Mouse (Mus musculus): Measurements from ENCODE around the gene Malsu1. TPM values are rescaled to one million over a fixed set of nuclear protein-coding genes. Genes with fewer than 3 reads are reported as not detected.

Gene Malsu1
- total RNA-seq, 2 experiments from 2014 or later, result 26.1 to 27.3 TPM

DNA sequence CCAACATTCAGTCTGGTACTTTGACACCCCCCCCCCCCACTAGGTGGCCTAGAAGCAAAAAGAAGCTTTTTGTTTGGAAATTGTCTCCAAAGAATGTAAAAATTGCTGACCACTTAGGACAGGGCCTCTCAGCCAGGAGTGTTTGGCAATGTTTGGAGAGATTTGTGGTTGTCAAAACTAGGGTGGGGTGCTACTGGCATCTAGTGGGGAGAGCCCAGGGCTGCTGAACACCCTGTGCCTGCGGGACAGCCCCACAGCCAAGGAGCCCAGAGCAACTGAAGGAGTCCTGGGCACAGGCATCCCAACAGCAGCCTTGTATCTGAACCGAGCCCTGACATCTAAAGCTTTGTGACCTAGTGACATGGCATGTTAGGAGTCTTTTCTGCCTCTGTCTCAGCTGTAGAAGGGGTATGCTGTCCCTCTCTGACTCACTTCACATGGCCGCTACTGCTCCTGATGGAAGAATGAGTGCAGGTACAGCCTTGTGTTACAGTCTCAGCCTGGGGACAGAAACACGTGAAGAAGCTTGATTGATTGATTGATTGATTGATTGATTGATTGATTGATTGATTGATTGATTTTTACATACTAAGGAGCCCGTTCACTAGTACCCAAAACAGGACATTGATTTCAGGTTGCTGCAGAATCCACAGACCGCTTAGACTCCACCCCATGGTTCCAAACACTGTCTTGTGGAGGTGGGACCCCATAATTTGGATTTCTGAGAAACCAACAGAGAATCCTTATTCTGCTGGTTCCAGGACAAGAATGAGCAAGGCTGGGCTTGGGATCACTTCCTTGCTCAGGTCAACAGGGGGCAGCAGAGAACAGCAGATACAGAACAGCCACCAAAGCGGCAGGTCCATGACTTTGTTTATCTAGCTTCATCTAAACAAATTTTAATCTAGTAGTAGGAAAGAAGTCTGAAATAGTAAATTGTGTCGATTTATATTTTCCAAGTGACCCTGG, 16.3 kb upstream of the Malsu1 start:
- peak; percentile 68 to 70 for DNase-seq (ENCODE audit: low spot score in 2 of 2)
- intact Hi-C loops (cut with DNase I), result loop anchor here (2.0 to 5.0 kb wide), 2 partner anchors 135 to 151 kb away; no protein-coding TSS in a partner anchor

DNA sequence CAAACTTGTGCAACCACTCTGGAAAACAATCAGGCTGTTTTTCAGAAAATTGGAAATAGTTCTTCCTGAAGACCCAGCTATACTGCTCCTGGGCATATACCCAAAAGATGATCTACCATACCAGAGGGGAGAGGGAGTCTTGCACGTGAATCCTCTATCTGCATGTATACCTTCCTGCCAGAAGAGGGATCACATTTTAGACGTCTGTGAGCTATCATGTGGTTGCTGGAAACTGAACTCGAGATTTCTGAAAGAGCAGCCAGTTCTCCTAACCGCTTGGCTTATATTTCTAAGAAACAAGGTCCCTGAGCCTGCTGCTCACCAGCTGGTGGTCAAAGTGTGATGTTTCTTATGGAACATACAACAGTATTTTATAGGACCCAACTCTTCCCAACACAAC, 5.2 kb upstream of the Malsu1 start:
- DNase-seq (ENCODE audit: low spot score in 2 of 2), result no peak
- intact Hi-C loops (cut with DNase I), result no loop called here

DNA sequence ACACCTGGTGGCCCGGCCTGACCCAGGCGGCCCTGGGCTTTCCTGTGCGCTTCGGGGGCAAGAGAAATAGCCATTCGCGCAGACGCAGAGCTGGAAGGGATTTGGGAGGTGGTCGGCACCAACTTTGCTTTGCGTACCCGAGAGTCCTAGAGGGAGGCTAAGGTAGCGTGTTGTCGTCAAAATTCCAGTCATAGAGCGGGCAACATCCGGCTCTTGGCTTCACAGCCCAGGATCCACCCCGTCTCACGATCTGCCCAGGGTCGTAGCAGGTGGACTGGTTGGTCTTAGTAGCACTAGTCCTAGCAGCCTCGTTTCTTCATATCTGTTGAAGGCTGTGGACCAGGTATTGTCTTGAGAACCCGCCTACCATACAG, 509 bp downstream of the Malsu1 start:
- DNase-seq (ENCODE audit: low spot score in 2 of 2), result peak; percentile 21 to 28
- intact Hi-C loops (cut with DNase I), result loop anchor here (5.0 kb wide), 2 partner anchors 133 to 188 kb away; partner anchors contain the start of gene Tra2a

DNA sequence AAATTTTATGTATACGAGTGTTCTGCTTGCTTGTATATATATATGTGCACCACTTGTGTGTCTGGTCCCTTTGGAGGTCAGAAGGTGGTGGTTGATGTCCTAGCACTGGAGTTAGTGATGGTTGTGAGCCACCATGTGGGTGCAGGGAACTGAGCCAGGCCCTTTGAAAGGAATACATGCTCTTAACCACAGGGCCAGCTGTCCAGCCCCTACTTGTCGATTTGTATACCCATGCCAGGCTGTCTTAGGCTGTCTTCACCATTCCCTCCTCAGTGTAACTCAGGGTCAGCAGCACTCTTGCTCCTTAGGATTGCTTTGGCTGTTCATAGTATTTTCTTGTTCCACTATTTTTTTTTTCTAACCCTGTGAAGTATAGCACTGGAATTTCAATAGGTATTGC, 4.3 kb downstream of the Malsu1 start:
- intact Hi-C loops (cut with DNase I), result no loop called here
- DNase-seq (ENCODE audit: low spot score in 2 of 2), result no peak

DNA sequence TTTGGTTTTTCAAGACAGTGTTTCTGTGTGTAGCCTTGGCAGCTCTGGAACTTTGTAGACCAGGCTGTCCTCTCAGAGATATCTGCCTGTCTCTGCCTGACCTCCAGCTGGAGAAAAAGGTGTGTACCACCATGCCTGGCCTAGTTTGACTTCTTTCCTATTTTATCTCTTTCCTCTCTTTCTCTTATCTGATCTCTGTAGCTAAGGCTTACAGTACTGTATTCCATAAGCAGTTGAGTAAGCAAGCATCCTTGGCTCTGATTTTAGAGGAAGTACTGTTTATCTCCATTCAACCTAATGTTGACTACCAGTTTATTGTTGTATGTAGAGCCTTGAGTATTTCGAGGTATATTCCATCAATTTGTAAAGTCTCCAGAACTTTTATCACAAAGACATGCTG, 5.7 kb downstream of the Malsu1 start:
- no peak for DNase-seq (ENCODE audit: low spot score in 2 of 2)
- intact Hi-C loops (cut with DNase I), result no loop called here

DNA sequence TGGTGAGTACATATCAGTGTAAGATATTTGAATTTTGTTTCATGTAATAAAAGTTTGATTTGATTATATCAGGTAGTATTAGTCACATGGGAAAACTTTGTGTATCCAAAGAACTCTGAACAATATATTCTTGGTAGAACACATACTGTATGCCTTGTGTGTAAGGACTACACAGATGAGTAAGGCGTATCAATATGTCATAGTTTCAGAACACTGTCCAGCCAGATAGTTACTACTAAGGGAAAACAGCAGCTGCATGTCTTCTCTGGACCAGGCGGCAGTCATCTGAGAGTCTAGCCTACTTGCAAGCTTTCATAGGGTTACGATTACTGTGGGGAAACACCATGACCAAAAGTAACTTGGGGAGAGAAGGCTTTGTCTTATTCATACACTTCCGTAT, 9.4 kb downstream of the Malsu1 start:
- DNase-seq (ENCODE audit: low spot score in 2 of 2), result no peak
- intact Hi-C loops (cut with DNase I), result no loop called here

DNA sequence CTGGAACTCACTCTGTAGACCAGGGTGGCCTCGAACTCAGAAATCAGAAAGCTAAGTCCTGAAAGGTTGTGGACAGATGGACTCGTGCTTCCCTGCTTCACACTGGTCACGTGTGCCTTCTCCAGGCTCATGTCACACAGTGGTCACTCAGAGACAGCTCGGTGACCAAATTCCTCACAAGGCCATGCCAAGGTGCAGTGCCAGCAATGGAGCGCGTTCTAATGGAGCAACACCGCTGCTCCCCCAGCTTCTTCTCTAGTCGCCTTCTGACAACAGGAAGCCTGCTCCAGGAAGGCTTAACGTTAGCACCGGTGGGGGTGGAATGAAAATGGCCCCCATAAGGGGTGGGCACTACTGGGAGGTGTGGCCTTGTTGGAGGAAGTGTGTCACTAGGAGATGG, 21.4 kb downstream of the Malsu1 start:
- intact Hi-C loops (cut with DNase I), result no loop called here
- DNase-seq (ENCODE audit: low spot score in 2 of 2), result no peak

DNA sequence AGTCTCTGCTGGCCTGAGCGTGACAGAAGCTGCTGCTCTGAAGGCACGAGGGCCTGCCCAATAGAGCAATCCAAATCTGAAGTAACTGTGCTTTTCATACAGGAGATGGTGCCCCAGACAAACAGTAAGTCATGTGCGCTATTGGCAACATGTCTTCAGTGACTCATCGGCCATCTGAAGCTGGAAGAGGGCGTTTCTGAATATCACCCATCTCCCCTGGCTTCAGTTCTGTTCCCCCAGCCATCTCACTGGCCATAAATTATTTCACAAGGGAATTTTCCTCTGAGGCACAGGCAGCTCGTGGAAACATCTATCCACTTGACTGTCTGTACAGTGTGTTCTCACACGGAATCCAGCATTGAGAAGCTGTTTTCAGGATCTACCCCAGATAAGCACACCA, 22.8 kb downstream of the Malsu1 start:
- intact Hi-C loops (cut with DNase I), result no loop called here
- peak; percentile 27 to 66 for DNase-seq (ENCODE audit: low spot score in 2 of 2)

DNA sequence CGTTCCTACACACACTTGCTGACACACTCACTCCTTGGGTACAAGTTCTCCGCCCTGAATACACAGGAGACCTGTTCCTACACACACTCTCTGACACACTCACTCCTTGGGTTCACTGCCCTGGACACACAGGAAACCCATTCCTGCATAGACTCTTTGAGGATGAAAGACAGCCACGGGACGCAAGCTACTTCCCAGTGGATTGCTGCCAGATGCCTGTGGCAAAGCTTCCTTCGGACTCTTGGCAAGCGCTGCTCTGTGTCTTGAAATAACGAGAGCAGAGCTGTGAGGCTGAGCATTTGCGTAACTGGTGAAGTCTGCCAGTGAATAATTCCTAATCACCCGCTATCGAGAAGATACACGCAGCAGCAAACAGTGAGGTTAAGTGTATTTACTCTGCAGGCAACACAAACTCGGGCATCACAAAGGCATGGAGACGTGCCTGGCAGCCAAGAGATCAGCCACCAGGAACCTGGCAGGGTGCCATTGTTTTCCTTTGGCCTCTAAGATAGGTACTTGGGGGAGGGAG, 23.4 kb downstream of the Malsu1 start:
- intact Hi-C loops (cut with DNase I), result no loop called here

DNA sequence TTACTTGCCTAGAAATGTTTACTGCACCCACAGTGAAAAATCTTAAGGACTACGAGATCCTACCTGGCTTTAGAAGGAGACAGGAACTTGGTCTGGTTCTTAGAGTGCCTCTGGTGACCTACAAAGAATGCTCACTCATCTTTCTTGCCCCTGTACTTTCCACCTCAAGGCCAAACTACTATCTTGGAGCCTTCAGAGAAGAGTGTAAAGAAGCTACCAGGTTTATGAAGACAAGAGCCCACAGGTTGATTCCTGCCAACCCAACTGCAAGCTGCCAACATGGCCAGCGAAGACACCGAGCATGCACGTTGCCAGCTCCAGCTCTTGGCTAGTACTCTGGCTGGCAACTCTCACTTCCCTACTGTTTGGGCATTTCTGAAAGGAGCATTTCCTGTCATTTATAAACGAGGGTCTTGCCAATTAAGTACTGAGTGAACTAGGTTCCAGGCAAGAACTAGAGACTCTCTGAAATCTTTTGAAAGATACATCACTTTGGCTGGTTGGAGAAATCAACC, 24.1 kb downstream of the Malsu1 start:
- intact Hi-C loops (cut with DNase I), result no loop called here
- DNase-seq (ENCODE audit: low spot score in 2 of 2), result no peak

More for the DNA sequence above, 23.4 kb downstream of the Malsu1 start:
- peak; percentile 73 to 85 for DNase-seq (ENCODE audit: low spot score in 2 of 2)

DNA sequence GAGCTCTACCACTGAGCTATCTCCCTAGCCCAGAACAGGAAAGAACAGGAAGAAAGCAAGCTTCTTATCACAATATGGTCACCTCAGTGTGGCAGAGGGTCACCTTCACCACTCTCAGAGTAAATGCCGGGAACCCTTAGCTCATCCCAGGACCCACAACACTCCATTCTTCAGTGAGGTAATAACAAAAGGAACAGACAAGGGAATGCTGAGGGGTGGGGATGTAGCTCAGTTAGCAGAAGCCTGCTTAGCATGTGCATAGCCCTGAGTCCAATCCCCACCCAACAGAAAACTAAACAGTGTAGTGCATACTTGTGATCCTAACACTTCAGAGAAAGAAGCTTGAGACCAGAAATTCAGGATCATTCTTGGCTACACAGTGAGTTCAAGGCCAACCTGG, 25.5 kb downstream of the Malsu1 start:
- intact Hi-C loops (cut with DNase I), result no loop called here
- no peak for DNase-seq (ENCODE audit: low spot score in 2 of 2)

DNA sequence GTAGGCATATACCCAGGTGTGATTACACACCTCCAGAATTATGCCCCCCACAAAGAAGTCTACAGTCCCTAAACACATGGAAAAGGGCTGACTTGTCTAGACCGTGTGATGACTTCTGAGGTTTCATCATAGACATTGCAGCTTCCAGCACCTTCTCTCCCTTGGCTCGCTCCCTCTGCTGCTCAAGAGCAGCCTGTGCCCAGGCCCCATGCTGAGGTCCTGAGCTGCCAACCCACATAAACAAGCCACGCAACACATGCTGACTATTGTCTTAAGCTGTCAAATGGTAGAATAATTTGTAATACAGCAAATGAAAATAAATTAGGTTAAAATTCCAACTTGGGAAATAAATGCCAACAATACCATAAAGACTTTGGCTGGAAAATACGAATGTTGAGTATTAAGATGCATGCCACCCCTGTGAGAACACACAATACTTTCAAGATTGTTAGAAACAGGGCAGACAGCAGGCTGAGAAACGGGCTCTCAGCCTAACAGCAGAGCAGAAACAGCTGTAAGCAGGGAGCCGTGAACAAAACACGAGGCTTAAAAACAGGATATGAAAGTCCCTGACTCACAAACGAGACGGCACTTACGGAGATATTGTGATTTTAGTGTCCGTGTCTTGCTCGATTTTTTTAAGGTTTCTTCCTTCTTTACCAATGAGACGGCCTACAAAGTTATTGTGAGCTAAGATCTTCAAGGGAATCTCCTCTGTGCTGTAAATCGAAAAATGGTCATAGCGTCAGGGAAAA, 33.3 kb downstream of the Malsu1 start:
- no peak for DNase-seq (ENCODE audit: low spot score in 2 of 2)
- intact Hi-C loops (cut with DNase I), result no loop called here

DNA sequence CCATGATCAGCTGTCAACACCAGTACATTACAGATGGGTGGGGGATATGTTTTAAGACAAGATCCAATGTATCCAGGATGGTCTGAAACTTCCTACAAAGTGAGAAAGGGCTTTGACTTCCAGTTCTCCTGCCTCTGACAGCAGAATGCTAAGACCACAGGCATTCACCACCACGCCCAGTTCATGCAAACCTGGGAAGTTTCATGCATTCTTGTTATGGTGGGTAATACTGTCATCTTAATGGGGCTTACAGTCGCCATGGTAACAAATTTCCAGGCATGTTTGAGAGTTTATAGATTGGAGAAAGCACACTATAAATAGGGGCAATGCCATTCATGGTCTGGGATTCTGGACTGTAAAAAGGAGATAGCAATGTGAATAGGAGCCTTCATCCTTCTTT, 35.6 kb downstream of the Malsu1 start:
- intact Hi-C loops (cut with DNase I), result no loop called here
- no peak for DNase-seq (ENCODE audit: low spot score in 2 of 2)

DNA sequence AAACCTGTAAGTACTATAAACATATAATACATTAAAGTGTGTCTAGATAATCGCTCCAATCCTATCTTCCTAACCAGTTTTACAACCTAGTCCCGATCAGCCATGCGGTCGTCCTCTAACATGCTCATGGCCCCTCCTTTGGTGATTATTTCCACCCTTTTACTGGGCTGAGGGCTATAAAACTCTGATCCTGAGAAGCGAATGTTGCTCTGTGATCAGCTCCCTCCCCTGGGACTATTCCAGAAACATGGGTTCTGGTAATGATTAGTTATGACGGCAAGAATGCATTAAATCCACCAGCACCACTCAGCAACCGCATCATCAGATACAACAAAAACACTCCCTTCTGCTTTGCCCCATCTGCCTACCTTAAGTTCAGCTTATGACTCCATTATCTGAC, 40.3 kb downstream of the Malsu1 start:
- intact Hi-C loops (cut with DNase I), result no loop called here

DNA sequence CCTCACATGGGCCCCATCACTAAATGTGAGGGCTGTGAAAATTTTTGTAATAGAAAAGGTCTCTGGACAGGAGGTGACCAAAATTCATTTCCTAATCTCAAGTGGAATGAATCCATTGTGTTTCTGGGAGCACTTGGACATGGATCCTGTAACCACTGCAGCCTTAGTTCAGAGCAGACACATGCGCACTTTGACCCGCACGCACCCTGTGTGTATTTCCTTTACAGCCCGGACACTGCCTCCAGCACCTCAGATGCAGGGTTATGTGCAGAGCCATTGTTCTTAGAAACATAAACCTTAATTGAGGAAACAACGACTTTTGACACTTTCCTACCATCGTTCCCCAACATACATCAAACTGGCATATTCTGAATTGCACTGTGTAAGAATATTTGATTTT, 40.9 kb downstream of the Malsu1 start:
- DNase-seq (ENCODE audit: low spot score in 2 of 2), result no peak
- intact Hi-C loops (cut with DNase I), result no loop called here

More for the DNA sequence above, 40.3 kb downstream of the Malsu1 start:
- no peak for DNase-seq (ENCODE audit: low spot score in 2 of 2)

DNA sequence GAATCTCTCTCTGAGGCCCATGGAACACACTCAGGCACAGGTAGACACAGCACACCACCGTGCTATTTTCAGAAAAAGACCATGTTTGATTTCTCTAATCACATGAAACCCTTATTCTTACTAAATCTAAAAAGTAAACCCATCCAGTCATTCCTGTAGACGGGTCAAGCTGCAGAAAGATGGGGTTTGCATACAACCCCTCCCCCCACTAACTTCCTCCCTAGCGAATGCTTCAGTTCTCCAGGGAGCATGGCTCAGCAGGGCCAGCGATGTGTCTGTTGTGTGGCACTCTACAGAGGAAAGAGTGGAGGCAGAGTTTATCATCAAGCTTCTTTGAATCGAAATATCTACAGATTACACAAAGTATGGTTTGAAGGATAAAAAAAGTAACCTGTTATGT, 42.0 kb downstream of the Malsu1 start:
- no peak for DNase-seq (ENCODE audit: low spot score in 2 of 2)
- intact Hi-C loops (cut with DNase I), result no loop called here

DNA sequence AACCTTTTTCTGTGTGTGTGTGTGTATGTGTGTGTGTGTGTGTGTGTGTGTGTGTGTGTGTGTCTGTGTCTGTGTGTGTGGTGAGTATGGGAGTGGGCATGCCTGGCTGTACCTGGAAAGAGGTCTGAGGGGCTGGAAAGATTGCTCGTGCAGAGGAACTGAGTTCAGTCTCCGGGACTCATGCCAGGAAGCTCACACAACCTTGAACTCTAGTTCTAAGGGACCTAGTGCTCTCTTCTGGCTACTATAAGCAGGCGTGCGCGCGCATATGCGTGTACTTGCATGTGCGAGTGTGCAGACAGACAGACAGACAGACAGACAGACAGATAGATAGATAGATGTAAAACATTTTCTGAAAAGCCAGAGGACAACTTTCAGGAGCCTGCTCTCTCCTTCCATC, 42.6 kb downstream of the Malsu1 start:
- no peak for DNase-seq (ENCODE audit: low spot score in 2 of 2)
- intact Hi-C loops (cut with DNase I), result no loop called here

DNA sequence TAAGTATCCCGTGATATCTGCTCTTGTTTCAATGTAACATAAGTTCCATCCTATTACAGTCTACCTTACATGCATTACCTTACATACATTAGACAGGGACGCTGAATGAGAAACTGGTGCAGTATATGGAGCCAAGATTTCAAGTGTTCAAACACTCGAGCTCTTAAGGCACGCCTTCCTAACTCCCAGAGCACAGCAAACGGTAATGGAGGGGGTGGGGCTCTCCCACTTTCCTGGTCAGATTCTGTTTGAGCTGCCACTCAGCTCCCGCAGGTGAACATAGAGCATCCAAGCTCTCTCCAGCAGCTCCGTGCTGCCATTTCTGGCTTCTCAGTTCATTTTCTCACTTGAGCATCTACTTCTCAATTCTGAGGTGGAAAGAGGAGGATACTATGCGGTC, 44.9 kb downstream of the Malsu1 start:
- DNase-seq (ENCODE audit: low spot score in 2 of 2), result no peak
- intact Hi-C loops (cut with DNase I), result no loop called here

DNA sequence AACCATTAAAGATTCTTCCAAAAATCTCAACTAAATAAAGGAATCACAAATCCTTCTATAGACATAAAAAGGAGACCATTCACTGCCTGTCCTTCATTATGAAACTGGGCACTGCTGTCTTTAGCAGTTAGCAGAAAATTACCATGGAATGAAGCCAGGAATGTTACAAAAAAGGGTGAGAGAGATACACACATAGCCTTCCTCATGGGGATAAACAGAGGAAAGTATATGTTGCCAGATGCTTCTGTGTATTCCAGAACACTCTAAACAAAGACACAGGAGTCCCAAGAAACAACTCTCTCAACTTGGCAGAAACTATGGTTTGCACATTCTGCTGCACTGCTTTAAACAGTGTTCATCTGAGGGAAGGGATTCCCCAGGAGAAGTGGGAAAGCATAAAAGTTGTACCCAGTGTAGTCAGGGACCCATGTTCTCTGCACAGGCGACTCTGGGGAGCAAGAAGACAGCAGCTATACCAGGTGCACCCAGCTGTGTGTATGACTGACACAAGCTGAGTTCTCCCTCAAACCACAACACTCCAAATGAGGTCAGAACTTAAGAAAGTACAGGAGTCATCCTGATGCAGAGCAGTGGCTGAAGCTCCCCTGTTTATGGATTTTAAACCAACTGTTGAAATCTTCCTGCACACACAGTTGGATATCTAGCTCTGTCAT, 46.0 kb downstream of the Malsu1 start:
- intact Hi-C loops (cut with DNase I), result no loop called here
- DNase-seq (ENCODE audit: low spot score in 2 of 2), result no peak

DNA sequence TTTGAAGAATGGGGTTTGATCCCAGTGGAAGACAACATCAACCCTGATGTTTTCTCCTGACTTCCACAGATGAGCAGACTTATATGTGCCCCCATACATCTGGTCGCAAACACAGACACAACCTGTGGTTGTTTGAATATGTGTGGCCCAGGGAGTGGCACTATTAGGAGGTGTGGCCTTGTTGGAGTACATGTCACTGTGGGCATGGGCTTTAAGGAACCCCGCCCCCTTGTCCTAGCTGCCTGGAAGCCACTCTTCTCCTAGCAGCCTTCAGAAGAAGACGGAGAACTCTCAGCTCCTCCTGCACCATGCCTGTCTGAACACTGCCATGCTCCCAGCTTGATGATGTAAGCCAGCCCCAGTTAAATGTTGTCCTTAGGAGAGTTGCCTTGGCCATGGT, 46.8 kb downstream of the Malsu1 start:
- no peak for DNase-seq (ENCODE audit: low spot score in 2 of 2)
- intact Hi-C loops (cut with DNase I), result no loop called here

Measured in left cerebral cortex, postnatal 25 days (tissue).